Mouse (Mus musculus): ENCODE data around the gene Ifitm1. TPM values are rescaled to one million over a fixed set of nuclear protein-coding genes. Genes with fewer than 3 reads are reported as not detected.
A peak's percentile ranks its signal among the peaks of the same experiment; 100 is the strongest.
"Not testable (repeated sequence)": the region's sequence is repeated elsewhere in the genome, so short reads cannot be mapped to it uniquely, and the experiment has no call there.

Ifitm1 gene
- polyA plus RNA-seq, 1 experiment, result 89.5 TPM

DNA sequence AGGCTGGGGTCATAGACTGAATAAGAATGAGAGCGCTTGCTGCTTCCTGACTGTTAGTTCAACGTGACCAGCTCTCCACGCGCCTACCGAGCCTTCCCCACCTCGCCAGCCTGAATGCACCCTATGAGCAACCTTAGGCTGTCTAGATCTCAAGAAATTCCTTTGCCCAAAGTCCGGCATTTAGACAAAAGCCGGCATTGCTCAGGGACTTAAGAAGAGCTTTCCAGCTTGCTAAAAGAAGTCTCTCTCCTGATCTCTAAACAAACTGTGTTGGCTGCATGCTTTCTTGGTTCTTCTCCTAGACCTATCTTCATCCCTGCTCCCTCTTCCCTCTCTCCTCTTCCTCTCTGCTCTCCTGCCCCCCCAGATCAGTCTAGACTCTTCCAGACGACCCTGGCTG, 7.9 kb downstream of the Ifitm1 start:
- no peak for DNase-seq (ENCODE audit: low read depth)

DNA sequence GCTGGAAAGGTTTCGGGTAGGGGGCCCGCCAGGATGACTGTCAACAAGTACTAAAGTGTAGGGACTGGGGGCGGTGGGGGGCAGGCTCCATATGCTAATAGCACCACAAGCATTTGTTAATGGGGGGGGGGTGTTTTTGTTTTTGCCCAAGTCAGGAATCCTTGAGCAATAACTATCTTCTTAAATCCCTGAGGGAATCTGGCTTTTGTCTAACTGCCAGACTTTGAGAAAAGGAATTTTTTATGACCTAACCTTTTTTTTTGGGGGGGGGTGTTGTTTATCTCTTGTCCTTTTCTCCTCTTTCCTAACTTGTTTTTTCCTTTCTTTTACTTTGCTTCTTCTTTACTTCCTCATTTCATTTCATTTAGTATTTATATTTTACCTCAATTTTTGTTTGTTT, 8.4 kb downstream of the Ifitm1 start:
- DNase-seq (ENCODE audit: low read depth), result no peak

DNA sequence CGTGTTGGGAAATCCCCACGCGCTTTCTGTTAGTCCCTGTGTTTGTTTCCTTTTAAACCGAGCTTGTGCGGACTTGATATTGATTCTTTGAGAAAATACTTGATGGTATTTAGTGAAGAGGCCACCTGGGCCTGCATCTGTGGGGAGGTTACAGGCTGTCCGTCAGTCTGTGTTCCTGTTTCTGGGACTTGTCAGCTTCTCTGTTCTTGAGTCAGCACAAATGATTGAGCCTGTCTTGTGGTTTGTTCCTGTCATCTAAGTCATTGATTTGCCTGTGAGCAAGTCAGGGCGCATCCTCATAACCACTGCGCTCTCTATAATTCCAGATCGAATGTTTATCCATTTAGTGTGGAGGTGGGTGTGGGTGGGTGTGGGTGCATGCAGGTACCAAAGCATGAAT, 9.7 kb downstream of the Ifitm1 start:
- not testable (repeated sequence) for DNase-seq (ENCODE audit: low read depth)

DNA sequence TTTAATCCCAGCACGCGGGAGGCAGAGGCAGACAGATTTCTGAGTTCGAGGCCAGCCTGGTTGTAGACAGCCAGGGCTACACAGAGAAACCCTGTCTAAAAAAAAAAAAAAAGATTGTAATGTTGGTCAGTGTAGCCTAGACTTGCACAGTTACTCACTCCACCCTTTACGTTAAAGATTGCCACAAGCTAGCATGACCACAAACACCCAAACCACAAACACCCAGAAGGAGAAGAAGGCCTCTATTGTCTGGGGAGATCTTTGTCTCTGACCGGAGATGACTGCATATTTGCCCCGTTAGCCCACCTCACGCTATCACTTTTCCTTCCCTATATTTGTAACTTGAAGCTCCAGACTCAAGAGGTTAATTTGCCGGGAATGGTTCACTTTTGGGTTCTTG, 14.7 kb downstream of the Ifitm1 start:
- DNase-seq (ENCODE audit: low read depth), result no peak

DNA sequence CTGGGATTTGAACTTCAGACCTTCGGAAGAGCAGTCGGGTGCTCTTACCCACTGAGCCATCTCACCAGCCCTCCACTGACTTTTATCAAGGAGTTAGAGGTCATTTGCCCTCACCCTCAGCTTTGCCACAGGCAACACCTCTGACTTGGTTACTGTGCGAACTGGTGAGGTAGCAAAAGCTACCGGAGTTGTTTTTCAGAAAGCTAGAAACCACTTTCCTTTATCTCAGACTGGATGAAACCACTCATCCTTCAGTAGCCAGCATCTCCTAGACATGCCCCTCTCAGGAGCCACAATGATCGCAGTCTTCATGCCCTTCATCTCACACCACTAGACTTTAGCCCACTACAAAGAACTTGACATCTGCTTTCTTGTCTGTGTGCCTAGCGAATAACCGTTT, 15.9 kb downstream of the Ifitm1 start:
- no peak for DNase-seq (ENCODE audit: low read depth)

DNA sequence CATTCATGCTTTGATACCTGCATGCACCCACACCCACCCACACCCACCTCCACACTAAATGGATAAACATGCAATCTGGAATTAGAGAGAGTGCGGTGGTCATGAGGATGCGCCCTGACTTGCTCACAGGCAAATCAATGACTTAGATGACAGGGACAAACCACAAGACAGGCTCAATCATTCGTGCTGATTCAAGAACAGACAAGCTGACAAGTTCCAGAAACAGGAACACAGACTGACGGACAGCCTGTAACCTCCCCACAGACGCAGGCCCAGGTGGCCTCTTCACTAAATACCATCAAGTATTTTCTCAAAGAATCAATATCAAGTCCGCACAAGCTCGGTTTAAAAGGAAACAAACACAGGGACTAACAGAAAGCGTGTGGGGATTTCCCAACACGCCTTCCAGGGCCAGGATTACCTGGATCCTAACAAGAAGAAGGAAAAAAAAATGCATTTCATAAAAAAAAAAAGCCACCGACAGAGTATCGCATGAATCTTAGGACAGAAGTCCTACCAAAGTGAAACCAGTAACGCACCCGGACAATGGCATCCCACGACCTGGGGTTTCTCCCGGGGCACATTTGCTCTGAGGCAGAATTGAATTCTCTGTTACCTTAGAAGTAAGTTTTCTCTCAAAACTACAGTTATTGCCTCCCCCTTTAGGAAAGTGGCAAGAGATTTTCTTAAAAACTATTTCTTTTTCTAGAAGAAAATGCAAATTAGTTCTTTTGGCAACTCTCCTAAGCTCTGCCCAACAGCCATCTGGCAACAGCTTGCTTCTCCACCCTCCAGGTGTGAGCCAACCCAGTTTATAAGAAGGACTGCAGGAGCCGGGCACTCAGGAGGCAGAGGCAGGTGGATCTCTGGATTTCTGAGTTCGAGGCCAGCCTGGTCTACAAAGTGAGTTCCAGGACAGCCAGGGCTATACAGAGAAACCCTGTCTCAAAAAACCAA, 20.4 kb downstream of the Ifitm1 start:
- no peak for DNase-seq (ENCODE audit: low read depth)

DNA sequence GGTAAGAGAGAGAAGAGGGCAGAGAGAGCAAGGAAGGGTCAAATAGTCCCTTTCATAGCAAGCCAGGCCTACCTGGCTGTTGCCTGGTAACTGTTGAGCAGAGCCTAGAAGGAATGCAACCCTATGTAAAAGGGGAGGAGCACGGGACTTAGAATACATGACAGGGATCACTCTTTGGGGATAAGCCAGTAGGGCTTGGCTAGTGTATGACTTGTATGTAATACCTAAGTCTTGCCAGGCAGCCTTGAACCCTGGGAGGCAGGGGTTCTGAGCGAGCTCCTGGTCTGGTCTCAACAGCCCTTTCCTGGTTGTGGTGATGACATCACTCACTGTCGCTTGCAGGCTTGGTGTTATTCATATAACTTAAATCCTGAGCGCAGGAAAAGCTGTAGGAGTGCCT, 22.0 kb downstream of the Ifitm1 start:
- DNase-seq (ENCODE audit: low read depth), result peak; percentile 72

DNA sequence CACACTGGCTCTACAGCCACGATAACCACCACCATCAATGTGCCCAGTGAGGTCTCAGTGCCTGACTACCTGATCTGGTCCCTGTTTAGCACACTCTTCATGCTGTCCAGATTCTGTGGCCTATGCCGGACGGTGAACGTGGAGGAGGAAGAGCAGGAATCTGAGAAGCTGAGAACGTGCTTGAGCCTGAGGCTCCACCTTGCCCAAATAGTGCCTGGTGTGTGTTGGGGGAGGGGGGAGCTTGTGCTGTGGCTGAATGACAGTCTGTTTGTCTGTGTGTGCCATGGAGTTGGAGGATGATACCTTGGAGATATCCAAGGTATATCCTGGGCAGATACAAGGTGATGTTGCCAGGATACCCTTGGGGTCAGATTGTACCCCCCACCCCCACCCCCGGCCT, 23.2 kb downstream of the Ifitm1 start:
- no peak for DNase-seq (ENCODE audit: low read depth)

DNA sequence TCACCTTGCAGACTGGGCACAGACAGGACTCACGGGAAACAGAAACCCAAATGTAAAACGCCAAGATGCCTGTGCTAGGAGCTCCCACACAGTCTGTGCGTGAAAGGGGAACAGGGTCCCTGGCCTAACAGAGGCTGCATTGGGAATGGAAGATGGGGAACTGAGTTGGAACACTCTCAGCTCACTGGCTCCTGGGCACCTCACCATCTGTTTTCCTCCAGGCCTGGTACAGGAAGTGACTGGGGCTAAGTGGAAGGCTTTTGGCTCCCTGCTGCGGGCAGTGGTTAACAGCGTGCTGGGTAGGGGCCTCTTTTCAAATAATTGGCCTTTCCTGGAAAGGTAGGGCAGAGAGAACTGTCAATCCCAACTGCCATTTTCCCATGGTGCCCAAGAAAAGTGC, 23.6 kb downstream of the Ifitm1 start:
- DNase-seq (ENCODE audit: low read depth), result no peak

DNA sequence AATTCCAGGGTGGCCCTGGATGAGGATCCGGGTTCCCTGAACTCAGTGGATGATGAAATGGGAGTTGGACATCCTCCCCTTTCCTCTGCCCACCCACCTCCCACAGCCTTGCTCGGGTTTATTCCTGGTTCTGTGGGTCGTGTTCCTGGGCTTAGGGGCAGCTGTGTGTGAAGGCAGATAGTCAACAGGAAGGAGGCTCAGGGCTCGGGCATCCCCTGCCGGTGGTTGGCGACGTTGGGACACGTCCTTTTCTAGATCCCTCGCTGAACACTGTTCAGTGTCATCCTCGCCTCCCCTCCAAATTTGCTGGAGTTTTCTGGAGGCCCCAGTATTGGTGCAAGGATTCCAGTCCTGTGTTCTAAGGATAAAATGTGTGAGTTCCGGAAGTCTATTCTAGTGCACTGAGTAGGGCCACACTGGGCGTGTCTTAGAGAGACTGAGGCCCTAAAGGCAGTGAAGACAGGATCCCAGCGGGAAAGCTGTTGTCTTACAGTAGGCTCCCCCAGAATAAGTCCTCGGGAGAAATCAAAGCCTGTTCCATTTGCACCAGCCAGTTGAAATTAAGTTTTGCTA, 24.2 kb downstream of the Ifitm1 start:
- no peak for DNase-seq (ENCODE audit: low read depth)

DNA sequence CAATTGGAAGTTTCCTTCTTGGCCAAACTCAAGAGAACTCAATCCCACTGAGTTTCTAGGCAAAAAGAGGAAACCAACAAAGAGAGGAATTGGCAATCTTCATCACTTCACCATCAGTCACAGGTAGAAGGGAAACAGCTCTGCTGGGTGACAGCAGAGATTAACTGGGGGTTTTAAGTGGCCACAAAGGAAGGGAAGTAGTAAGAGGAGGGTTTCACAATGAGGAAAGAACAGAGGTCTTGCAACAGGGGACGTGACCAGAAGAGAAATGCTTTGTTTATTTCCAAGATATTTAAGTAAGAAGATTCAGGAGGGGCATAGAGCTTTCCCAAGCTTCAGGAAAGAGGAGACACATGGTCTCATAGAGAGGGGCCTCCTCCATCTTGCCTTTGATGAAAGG, 30.8 kb downstream of the Ifitm1 start:
- DNase-seq (ENCODE audit: low read depth), result no peak

DNA sequence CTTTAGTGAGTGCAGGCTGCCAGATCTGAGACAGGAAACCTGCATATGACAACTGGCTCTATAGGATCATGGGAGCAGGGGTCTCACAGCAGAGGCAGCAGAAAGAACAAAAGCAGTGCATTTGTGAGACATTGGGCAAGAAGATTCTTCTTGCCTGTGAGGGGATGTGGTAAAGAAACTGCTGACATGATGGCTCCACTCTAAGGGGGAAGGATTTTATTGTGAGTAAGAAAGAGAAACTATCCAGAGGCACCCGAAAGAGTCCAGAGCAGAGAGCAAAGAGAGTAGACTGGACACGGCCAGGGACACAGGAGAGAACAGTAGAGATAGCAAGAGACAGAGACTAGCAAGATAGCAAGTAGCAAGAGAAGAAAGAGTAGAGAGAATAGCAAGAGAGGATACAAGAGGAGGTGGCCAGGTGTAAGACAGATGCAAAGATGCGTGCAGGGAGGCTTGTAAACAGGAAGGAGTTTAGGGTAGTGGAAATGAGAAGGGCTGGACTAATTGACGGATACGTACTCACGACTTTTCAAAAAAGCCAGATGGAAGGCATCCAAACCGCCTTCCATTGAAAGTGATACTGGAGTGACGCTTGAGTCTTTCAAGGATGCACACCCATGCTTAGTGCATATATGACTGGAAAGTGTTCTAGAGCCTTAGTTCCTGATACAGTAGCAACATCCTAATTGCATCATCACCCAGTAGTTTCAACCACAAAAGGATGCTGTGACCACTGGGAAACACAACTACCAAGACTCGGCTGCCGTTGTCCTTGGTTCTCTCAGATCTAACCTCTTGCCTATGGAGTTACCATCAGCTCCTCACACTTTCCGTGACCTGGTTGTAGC, 32.1 kb downstream of the Ifitm1 start:
- no peak for DNase-seq (ENCODE audit: low read depth)

DNA sequence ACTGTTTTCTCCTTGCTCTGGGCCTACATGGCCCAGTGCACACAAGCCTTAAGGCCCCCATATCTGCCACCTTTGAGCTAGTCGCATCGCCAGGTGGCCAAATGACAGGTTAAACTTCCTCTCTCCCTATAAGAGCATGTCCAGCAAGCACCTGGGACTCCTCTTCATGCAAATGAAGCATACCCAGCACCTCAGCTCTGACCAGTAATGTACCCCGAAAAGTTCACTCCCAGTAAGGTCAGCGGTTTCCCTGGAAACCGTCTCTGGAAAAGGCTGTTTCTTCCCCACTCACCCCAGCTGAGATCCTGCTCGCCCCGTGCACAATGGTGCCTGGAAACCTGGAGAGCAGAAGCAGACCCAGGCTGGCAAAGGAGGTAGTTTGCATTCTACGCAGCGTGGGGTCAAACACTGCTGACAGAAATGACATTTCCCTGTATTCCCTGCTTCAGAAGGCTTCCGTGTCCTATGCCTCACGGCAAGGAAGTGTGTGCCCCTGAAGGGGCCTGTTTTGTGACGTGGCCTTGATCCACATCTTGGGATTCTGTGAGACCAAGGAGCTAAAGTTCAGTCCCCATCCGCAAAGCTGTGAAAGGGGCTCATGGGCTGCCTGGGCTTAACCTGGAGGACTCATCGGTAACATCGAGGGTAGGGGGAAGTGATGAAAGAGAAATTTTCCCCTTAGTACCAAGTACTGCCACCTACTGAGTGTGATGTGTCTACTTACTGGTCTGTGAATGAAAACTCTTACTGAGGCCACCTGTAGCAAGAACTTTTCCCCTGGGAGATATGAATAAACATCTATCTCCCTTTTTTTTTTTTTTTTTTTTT, 34.1 kb downstream of the Ifitm1 start:
- DNase-seq (ENCODE audit: low read depth), result no peak

DNA sequence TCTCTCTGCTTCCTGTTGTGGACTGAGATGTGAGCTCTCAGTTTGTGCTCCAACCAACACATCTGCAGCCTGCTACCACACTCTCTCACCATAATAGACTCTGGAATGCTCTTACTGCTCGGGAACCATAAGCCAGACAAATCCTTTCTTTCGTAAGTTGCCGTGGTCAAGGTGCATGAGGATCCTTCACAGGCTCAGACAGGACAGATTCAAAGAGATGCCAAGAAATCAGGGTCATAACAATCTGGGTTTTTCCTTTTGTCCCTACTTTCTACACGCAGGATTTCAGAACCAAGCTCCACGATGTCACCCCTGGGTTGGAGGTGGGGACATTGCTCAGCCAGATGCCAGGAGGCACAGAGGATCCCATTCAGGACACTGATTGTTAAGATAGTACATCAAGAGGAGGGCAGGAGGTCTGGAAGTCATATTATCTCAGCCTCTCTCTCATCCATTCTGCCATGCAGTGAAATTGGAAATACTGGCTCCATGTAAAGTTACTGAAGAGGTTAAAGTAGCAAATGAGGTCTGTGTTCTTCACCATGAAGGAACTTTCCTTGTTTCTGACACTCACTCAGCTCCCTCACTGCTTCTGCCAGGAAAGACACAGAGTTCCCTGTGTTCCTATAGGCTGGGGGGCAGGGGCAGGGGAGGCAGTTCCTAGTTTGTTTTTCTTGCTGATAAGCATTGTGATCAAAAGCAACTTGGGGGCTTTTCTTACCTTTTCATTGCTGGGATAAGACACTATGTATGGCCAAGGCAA, 36.4 kb downstream of the Ifitm1 start:
- DNase-seq (ENCODE audit: low read depth), result peak; percentile 81

DNA sequence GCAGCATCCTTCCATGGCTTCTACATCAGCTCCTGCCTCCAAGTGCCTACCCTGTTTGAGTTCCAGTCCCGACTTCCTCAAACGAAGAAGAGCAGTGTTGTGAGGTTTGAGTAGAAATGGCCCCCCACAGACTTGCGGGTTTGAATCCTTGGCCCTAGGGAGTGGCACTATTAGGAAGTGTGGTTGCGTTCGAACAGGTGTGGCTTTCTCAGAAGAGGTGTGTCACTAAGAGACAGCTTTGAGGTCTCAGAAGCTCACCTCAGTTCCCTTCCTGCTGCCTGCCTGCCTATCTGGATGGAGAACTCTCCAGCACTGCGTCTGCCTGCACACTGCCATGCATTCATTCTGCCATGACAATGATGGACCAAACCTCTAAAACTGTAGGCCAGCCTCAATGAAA, 39.4 kb downstream of the Ifitm1 start:
- no peak for DNase-seq (ENCODE audit: low read depth)

DNA sequence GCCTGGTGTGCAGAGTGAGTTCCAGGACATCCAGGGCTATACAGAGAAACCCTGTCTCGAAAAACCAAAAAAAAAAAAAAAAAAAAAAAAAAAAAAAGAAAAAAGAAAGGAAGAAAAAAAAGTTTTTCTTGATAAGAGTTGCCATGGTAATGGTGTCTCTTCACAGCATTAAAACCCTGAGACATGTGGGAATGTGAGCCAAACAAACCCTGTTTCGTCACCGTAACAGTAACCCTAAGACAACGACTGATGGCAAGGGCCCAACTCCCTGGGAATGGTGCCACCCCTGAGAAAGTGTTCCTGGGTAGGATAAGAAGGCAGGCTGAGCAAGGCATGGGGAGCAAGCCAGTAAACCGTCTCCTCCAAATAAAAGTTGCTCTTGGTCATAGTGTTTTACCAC, 39.9 kb downstream of the Ifitm1 start:
- DNase-seq (ENCODE audit: low read depth), result peak; percentile 83

DNA sequence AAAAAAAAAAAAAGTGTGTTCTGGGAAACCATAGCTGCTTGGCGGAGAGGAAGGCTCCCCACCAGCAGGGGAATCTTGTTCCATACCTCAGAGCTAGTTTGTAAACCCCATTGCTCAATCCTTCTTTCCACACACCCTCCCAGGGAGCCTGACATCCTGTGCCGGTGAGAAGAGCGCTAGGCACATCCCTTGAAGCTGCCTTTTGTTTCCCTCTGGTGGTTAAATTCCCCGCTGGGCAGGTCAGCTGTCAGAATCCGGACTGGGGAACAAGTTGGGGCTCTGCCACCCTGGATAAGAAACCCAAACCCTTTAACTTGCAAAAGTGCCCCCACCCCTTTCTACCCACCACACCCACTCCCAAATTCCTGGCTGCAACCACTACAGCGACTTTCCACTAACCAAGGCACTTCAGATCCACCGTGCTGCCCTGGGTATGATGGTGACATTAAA, 41.3 kb downstream of the Ifitm1 start:
- peak; percentile 74 for DNase-seq (ENCODE audit: low read depth)

DNA sequence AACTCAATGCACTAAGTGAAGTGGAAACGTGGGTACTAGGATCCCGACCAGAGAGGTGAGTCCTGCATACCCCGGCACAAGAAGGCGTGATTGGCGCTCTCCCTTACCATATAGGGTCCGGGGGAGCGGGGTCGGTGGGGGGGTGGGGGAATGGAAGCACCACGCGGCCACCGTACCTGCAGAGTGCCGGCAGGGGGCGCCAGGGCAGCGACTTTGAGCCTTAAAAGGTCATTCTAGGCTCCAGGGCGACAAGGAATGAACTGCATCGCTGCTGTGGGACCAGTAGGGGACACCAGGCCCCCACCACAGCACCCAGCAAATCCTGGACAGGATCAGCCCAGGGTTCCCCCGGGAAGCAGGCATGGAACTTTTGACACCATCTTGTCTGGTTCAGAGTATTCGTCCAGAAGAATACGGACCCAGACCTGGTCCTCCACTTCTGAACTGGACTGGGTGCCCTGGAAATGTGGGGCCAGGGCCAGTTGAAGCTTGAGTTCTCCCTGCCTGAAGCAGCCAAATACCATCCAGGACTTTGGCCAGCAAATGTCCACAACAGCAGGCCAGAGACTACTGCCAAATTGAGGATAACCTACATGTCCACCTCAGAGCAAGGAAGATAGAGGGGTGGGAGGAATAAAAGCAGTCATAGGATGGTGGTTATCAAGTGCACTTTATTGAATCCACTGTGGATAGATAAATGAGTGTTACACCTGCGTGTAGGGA, 42.1 kb downstream of the Ifitm1 start:
- no peak for DNase-seq (ENCODE audit: low read depth)

DNA sequence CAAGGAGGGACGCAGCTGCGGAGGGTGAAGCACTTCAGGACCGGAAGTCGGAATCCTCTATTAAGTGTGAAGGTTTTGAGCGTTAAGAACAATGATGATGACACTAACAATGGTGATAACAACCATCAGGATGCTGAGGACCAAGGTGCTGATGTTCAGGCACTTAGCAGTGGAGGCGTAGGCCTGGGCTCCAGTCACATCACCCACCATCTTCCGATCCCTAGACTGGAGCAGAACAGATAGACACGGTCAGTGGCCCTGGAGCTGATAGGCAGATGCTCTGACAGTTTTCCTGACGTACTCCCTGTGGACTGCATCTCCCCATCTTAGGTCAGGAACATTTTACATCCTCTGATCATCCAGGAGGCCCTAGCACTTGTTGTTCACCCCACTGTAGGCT, 42.6 kb downstream of the Ifitm1 start:
- no peak for DNase-seq (ENCODE audit: low read depth)

DNA sequence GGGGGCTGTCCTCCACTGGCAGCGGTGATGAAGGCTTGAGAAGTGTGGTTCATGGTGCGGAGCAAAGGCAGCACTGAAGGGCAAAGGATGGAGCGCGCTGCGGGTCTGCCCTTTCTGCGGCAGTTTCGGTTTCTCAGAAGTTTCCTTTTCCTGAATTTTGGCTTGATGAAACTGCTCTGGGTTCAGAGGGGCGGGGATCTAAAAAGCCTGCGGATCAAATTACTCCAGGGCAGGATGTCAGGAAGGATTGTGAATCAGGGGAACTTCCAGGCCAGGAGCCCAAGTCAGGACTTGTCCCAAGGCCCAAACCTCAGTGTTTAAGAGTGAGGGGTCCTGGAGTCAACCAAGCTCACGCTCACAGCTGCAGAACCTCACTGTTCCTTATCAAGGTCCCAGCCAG, 43.6 kb downstream of the Ifitm1 start, which contains the start of gene Ifitm3:
TSS of gene Ifitm3 (minus strand) at position 178 of the 400 bp plus-strand sequence.
- DNase-seq (ENCODE audit: low read depth), result no peak

Data from gonadal fat pad, adult 2 months (tissue).